Mouse (Mus musculus): ENCODE measurements at regions not wholly inside any gene's neighbourhood (a gene's known extent, or its start where the extent isn't known, plus 50 kb on each side); places are given as distances from the start of the nearest gene placed in this dataset.

DNA sequence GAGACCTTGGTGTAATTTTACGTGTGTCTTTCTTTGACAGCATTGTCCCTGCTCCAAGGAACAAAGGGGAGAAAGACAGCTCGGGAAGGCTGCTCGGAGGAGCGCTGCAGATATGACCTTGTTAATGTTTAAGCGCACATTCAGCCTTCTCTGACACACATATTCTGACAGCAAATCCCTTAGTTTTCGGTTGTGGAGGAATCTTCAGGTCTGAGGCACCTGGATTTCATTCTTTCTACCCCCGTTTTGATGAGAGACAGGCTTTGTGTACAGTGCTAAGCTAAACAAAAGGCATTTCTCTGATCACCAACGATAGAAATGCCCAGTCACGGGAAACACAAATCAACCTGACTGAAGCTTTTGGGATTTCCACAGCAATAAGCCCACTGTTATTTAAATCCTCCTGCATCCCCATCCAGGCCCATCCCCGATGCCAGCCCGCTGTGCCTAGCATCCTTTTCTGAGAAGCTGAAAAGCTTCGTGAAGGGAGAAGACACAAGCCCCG lies 181.1 kb upstream of the Nrsn1 start:
- TF ChIP-seq POLR2A (IDR thresholded peaks at IDR 0.05; ENCODE audit: insufficient read length, low read depth): no peak
- TF ChIP-seq USF1 (IDR thresholded peaks at IDR 0.05; ENCODE audit: low read depth): no peak
- TF ChIP-seq TCF3 (IDR thresholded peaks at IDR 0.05; ENCODE audit: insufficient read length, low read depth): no peak

Data from myocyte (in vitro differentiated cells).